Mouse (Mus musculus) lung, adult 2 months (tissue): ENCODE results near the gene Elmo1.

Source experiments
- CTCF ChIP-seq: fragments of 200-500 bp; IDR thresholded peaks from 2 replicates; pipeline ENCODE4 v1.5.1; 2011; ENCODE audit warnings: mild to moderate bottlenecking, low read length, control low read depth; ENCODE audit not compliant: insufficient read depth
- POLR2A ChIP-seq: fragments of 200-500 bp; IDR thresholded peaks from 2 replicates; pipeline ENCODE4 v1.6.1; 2011; ENCODE audit warnings: low read depth, mild to moderate bottlenecking, control low read depth, low read length, borderline replicate concordance; ENCODE audit errors: extremely low read depth

- TF ChIP-seq POLR2A (no peak), CTCF (no peak)
These were observed 244.9 kb downstream of the Elmo1 start for GRCm38 (mm10) chr13:20335051-20335888.
